Mouse (Mus musculus): Measurements from ENCODE around the gene Lrba. TPM values are rescaled to one million over a fixed set of nuclear protein-coding genes. Genes with fewer than 3 reads are reported as not detected.

The Lrba gene
- polyA plus RNA-seq, 1 experiment from 2014 or later: 9.2 TPM

- Histone ChIP-seq H3K27me3 (replicated peaks; ENCODE audit: control insufficient read depth, insufficient read depth, low read length) (0 out of 2 replicates have a peak, but pooled peaks cover under 1% of the 10 kb centered on the region), H3K4me3 (ENCODE audit: low read depth, low read length) (peak overlapping the region; percentile 4), H3K36me3 (ENCODE audit: control insufficient read depth, insufficient read depth, low read length) (no peaks in the 10 kb centered on the region), H3K27ac (replicated peaks; ENCODE audit: low read depth, low read length) (peak overlapping the region; percentile 67), H3K4me1 (ENCODE audit: control insufficient read depth, insufficient read depth, low read length) (peaks cover 14% of the 10 kb centered on the region), H3K9ac (ENCODE audit: low read depth, low read length) (peak overlapping the region; percentile 56), H3K9me3 (ENCODE audit: control insufficient read depth, low read length) (no peaks in the 10 kb centered on the region), H3K4me2 (ENCODE audit: low read depth, low read length) (peak overlapping the region; percentile 47)
- ATAC-seq (ENCODE audit: low read depth) (no peak), DNase-seq (ENCODE audit: low spot score) (no peak)
- 14% methylated on average over 11 of the region's 11 CpGs for WGBS
Observed at GRCm38 (mm10) chr3:86539555-86540168, 315.2 kb downstream of the Lrba start.

- Histone ChIP-seq H3K27me3 (replicated peaks; ENCODE audit: control insufficient read depth, insufficient read depth, low read length) (0 out of 2 replicates have a peak, but pooled peaks cover 3% of the 10 kb centered on the region), H3K4me3 (ENCODE audit: low read depth, low read length) (peak overlapping the region; percentile 21), H3K4me2 (ENCODE audit: low read depth, low read length) (peak overlapping the region; percentile 51), H3K9me3 (ENCODE audit: control insufficient read depth, low read length) (no peaks in the 10 kb centered on the region), H3K9ac (ENCODE audit: low read depth, low read length) (peak overlapping the region; percentile 55), H3K36me3 (ENCODE audit: control insufficient read depth, insufficient read depth, low read length) (no peaks in the 10 kb centered on the region), H3K4me1 (ENCODE audit: control insufficient read depth, insufficient read depth, low read length) (peaks cover 14% of the 10 kb centered on the region), H3K27ac (replicated peaks; ENCODE audit: low read depth, low read length) (peak overlapping the region; percentile 61)
- no peak for ATAC-seq (ENCODE audit: low read depth)
- DNase-seq (ENCODE audit: low spot score): no peak
- 60% methylated on average over 4 of the region's 4 CpGs for WGBS
Observed at GRCm38 (mm10) chr3:86541074-86541614, 316.7 kb downstream of the Lrba start.

GRCm38 (mm10) chr3:86541863-86542397 lies 317.4 kb downstream of the Lrba start:
- H3K4me2 ChIP-seq (ENCODE audit: low read depth, low read length): peak overlapping the region; percentile 51
- H3K4me3 ChIP-seq (ENCODE audit: low read depth, low read length): peak overlapping the region; percentile 32
- peak overlapping the region; percentile 77 for H3K27ac ChIP-seq (replicated peaks; ENCODE audit: low read depth, low read length)
- peak overlapping the region; percentile 68 for H3K9ac ChIP-seq (ENCODE audit: low read depth, low read length)
- H3K27me3 ChIP-seq (replicated peaks; ENCODE audit: control insufficient read depth, insufficient read depth, low read length): 0 out of 2 replicates have a peak, but pooled peaks cover 3% of the 10 kb centered on the region
- no peaks in the 10 kb centered on the region for H3K36me3 ChIP-seq (ENCODE audit: control insufficient read depth, insufficient read depth, low read length)
- ATAC-seq (ENCODE audit: low read depth) (no peak), DNase-seq (ENCODE audit: low spot score) (no peak)
- no peaks in the 10 kb centered on the region for H3K9me3 ChIP-seq (ENCODE audit: control insufficient read depth, low read length)
- peaks cover 14% of the 10 kb centered on the region for H3K4me1 ChIP-seq (ENCODE audit: control insufficient read depth, insufficient read depth, low read length)
- WGBS: 54% methylated on average over 1 of the region's 1 CpGs

GRCm38 (mm10) chr3:86544785-86545184 lies 320.3 kb downstream of the Lrba start:
- Histone ChIP-seq H3K36me3 (ENCODE audit: control insufficient read depth, insufficient read depth, low read length) (no peaks in the 10 kb centered on the region), H3K27me3 (replicated peaks; ENCODE audit: control insufficient read depth, insufficient read depth, low read length) (peaks cover 8% of the 10 kb centered on the region; the same call in 1 of the 2 replicates), H3K9ac (ENCODE audit: low read depth, low read length) (peak overlapping the region; percentile 75), H3K9me3 (ENCODE audit: control insufficient read depth, low read length) (no peaks in the 10 kb centered on the region), H3K4me1 (ENCODE audit: control insufficient read depth, insufficient read depth, low read length) (no peaks in the 10 kb centered on the region), H3K4me2 (ENCODE audit: low read depth, low read length) (peak overlapping the region; percentile 43), H3K27ac (replicated peaks; ENCODE audit: low read depth, low read length) (peak overlapping the region; percentile 84), H3K4me3 (ENCODE audit: low read depth, low read length) (peak overlapping the region; percentile 46)
- DNase-seq (ENCODE audit: low spot score) (peak; percentile 76), ATAC-seq (ENCODE audit: low read depth) (no peak)
- 24% methylated on average over 3 of the region's 3 CpGs for WGBS

GRCm38 (mm10) chr3:86545945-86546344 lies 321.5 kb downstream of the Lrba start:
- WGBS: 14% methylated on average over 5 of the region's 5 CpGs

GRCm38 (mm10) chr3:86546471-86547250 lies 322.2 kb downstream of the Lrba start:
- Histone ChIP-seq H3K9me3 (ENCODE audit: control insufficient read depth, low read length) (no peaks in the 10 kb centered on the region), H3K27me3 (replicated peaks; ENCODE audit: control insufficient read depth, insufficient read depth, low read length) (peaks cover 15% of the 10 kb centered on the region; the same call in 1 of the 2 replicates), H3K4me1 (ENCODE audit: control insufficient read depth, insufficient read depth, low read length) (peaks cover 7% of the 10 kb centered on the region; the same call in 1 of the 2 replicates), H3K9ac (ENCODE audit: low read depth, low read length) (peak overlapping the region; percentile 95), H3K4me2 (ENCODE audit: low read depth, low read length) (peak overlapping the region; percentile 56), H3K27ac (replicated peaks; ENCODE audit: low read depth, low read length) (peak overlapping the region; percentile 99), H3K4me3 (ENCODE audit: low read depth, low read length) (peak overlapping the region; percentile 55), H3K36me3 (ENCODE audit: control insufficient read depth, insufficient read depth, low read length) (no peaks in the 10 kb centered on the region)
- no peak for ATAC-seq (ENCODE audit: low read depth)
- peak; percentile 53 for DNase-seq (ENCODE audit: low spot score)
- under 1% methylated on average over 45 of the region's 45 CpGs for WGBS

More at GRCm38 (mm10) chr3:86545945-86546344, 321.5 kb downstream of the Lrba start:
- H3K36me3 ChIP-seq (ENCODE audit: control insufficient read depth, insufficient read depth, low read length): no peaks in the 10 kb centered on the region
- peak overlapping the region; percentile 99 for H3K27ac ChIP-seq (replicated peaks; ENCODE audit: low read depth, low read length)
- H3K9me3 ChIP-seq (ENCODE audit: control insufficient read depth, low read length): no peaks in the 10 kb centered on the region
- peak overlapping the region; percentile 95 for H3K9ac ChIP-seq (ENCODE audit: low read depth, low read length)
- no peak for DNase-seq (ENCODE audit: low spot score)
- ATAC-seq (ENCODE audit: low read depth): no peak
- H3K27me3 ChIP-seq (replicated peaks; ENCODE audit: control insufficient read depth, insufficient read depth, low read length): peaks cover 10% of the 10 kb centered on the region; the same call in 1 of the 2 replicates
- H3K4me3 ChIP-seq (ENCODE audit: low read depth, low read length): peak overlapping the region; percentile 55
- no peaks in the 10 kb centered on the region for H3K4me1 ChIP-seq (ENCODE audit: control insufficient read depth, insufficient read depth, low read length)
- H3K4me2 ChIP-seq (ENCODE audit: low read depth, low read length): peak overlapping the region; percentile 56

- DNase-seq (ENCODE audit: low spot score) (no peak), ATAC-seq (ENCODE audit: low read depth) (no peak)
- Histone ChIP-seq H3K36me3 (ENCODE audit: control insufficient read depth, insufficient read depth, low read length) (no peaks in the 10 kb centered on the region), H3K9ac (ENCODE audit: low read depth, low read length) (peak overlapping the region; percentile 95), H3K4me3 (ENCODE audit: low read depth, low read length) (peak overlapping the region; percentile 55), H3K4me2 (ENCODE audit: low read depth, low read length) (peak overlapping the region; percentile 56), H3K27me3 (replicated peaks; ENCODE audit: control insufficient read depth, insufficient read depth, low read length) (peaks cover 15% of the 10 kb centered on the region; the same call in 1 of the 2 replicates), H3K4me1 (ENCODE audit: control insufficient read depth, insufficient read depth, low read length) (peaks cover 7% of the 10 kb centered on the region; the same call in 1 of the 2 replicates), H3K9me3 (ENCODE audit: control insufficient read depth, low read length) (no peaks in the 10 kb centered on the region), H3K27ac (replicated peaks; ENCODE audit: low read depth, low read length) (peak overlapping the region; percentile 99)
- WGBS: 1% methylated on average over 41 of the region's 42 CpGs
Observed at GRCm38 (mm10) chr3:86547251-86547791, 322.8 kb downstream of the Lrba start.

Data from embryonic facial prominence, embryonic 14.5 days (tissue).